Mouse (Mus musculus) spleen, postnatal 36 days (tissue): Measurements from ENCODE around the gene Gm10799.
A peak's percentile ranks its signal among the peaks of the same experiment; 100 is the strongest.
"Not testable (repeated sequence)": the region's sequence is repeated elsewhere in the genome, so short reads cannot be mapped to it uniquely, and the experiment has no call there.

Source experiments
- DNase-seq, 2 experiments: peaks; one replicate each; pipeline ENCODE4 v3.0.0; 2022; ENCODE audit warnings: low spot score in 2 of 2, mixed read lengths in 1 of 2

Gm10799 gene

DNA sequence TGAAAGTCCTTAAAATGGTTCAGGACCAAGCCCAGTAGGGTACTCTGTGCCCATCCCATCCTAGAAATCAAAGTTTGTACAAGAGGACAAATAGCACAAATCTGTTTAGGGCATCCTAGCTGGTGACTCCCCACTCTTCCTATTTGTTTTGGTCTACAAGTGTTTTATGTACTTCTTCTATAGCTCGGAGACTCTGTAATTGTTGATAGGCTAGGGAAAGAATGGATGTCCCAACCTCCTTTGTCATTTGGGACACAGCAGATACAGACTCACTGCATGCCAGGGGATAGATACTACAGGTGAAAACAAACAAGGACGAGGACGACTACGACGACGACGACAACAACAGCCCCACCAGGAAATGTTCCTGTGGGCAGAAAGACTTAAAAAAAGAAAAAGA, at the start of gene Gm10799:
Gm10799 (minus strand) TSS at position 101 of the 400 bp plus-strand sequence.
- not testable (repeated sequence) for DNase-seq

DNA sequence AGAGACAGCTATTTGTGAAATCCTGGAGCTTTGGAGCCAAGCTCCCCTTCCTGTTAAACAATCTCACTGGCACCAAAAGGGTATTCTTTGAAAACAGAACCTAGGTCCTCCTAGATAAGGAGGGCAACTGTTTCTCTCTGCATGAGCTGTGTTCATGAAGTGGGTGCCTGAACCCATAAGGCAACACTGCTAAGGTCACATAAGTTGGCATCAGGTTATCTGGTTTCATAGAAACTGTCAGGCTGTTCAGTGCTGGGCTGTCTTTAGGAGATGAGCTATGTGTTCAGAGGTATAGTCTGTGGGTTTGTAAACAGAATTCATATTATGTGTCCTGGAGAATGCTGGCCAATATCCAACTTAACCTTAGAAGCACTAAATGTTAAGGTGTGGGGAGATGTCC, 48.8 kb upstream of the Gm10799 start:
- DNase-seq, result not testable (repeated sequence)

DNA sequence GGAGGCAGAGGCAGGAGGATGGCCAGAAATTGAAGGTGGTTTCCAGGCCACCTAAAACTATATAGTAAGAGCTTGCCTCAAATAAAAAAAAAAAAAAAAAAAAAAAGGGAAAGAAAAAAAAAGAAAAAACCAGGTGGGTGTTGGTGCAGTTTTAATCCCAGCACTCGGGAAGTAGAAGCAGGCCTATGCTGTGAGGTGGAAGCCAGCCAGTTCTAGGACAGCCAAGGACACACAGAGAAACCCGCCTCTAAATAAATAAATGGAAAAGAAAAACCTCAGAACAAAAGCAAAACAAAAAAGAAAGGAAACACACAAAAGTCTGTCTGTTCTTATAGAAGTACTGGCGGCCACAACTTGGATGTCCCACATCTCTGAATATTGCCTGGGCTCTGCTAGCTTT, 46.5 kb upstream of the Gm10799 start:
- no peak for DNase-seq

DNA sequence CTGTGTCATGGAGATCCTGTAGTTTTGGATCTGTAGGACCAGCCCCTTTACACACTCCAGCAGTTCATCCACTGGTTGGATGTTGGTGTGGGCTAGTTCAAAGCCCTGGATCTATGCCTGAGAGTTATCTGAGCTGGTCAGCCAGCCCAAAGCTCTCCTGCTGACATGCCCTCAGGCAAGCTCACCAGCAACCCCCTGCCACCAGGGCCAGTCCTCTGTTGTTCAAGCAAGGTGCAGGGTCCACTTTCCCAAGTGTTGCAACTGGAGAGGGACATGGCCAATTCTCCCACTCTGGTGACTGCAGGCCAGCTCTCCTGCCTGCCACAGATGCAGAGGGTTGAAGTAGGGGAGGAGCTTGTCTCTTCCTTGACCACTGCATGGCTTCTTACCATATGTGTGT, 45.2 kb upstream of the Gm10799 start:
- not testable (repeated sequence) for DNase-seq

DNA sequence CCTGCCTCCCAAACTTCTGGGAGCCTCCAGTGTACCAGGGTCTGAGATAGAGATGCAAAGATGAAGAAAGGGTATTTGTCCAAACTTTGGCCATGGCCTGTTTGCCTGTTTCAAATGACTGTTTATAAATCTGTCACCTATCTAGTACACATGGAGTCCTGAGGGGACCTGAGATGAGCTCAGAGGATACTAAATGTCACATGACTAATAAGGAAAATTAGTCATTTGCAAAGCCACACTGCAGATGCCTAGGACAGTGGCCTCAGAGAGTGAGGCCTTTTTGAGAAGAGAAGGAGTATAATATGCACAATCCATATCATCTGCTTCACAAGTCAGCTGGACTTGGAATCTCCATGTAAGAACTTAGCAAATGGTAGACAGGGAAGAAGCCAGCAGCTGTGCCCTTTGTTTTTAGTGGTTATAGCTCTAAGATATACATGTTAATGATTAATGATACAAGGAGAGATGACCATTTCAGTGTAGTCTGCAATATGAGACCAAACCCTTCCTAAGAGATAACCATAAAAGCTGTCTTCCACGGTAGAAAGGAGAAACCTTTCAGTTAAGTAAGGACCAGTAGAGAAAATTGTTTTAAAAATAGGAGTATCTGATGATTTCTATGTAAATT, 42.9 kb upstream of the Gm10799 start:
- DNase-seq, result not testable (repeated sequence)

DNA sequence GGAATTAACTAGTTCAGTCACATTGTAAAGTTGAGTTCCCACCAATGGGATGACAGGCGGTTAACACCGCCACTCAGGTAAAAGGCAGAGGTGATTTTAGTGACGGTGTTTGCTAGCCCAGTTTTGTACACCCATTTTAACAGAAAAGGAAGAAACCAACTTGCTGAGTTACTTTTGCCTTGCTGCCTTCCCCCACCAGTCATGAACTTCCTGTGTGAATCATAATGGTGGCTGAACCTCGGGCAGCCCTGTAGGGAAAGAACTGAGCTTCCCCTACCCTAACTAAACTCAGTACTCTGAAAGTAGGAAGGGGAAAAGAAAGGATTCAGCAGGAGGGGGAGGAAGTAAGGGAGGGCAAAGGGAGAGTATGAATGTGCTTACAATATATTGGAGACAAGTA, 41.7 kb upstream of the Gm10799 start:
- DNase-seq, result no peak

DNA sequence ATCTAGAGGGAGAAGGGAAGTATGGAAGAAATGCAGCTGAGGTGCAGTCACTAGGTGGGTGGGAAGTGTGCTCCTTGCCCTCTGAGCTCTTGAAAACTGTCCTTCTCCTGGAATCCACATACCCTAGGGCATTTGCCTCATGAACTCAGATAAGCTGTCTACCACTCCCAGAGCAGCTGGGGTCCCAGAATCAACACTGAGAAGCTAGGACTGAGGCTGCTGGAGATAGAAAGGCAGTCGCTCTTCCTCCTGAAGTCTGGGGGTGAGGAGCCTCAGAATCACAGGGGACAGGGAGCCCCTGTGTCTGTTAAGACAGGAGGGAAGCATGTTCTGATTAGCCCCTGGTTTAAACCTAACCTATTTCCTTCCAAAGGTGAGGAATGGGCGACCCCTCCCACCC, 41.2 kb upstream of the Gm10799 start:
- no peak for DNase-seq

DNA sequence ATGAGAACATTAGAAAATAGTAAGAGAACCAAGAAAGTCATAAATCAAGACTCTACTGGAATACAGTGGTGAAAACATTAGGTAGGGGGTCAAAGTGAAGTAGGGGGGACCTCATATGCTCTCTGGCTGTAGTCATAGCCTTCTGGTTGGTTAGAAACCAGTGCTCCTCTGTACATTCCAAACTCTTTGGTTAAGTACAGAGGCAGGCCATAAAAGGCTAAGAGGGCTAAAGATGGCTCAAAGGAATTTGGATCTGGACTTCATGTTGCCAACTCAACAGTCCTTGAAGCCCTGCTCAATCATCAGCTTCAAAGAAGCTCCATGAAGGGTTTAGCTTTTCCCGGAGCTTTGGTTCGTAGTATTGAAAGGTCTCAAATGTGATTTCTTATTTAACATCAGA, 40.7 kb upstream of the Gm10799 start:
- not testable (repeated sequence) for DNase-seq

DNA sequence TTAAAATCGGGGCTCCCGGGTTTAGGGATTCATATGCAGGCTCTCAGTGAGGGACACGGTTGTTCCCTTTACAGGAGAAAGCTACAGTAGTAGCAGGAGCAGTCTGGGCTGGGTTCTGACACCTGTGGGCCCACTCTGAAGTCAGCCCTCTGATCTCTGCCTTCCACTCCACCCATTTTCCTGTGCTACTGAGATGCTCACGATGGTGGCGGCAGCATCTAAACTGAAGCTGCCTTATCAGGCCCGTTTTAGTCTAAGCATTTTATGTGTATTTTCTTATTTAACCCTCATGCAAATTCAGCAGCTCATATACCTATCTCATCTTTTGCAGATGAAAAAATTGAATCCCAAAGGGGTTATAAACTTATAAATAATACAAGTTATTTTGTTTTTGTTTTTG, 36.5 kb upstream of the Gm10799 start:
- no peak for DNase-seq

DNA sequence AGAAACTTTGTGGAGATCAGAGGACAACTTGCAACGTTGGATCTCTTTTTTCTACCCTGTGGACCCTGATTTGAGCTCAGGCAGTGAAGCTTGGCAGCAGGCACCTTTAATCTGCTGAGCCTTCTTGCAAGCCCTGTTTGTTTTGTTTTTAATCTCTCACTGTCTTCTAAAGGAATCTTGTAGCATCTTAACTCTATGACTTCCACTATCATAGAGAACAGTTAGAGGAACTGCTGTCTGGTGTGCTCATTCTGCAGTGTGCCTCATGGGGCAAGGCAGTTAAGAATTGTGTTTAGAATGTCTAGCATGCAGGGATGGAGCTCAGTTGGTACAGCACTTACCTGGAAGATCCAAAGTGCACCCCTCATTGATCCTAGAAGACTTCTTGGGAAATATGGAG, 31.6 kb upstream of the Gm10799 start:
- no peak for DNase-seq

DNA sequence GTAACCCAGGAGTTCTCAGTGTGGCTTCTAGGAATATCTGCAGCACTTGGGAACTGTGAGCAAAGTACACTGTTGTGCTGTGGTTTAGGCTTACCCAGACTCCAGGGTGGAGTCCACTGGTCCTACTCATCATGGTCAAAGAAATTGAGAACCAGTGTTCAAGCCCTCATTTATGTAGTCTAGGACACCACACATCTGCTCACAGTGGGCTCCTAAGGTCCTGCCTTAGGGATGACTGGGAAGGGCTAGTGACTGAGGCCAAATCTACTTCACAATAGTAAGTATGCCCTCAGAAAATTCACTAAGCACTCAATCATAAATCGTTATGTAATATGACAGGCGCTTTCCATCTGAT, 30.9 kb upstream of the Gm10799 start:
- no peak for DNase-seq

DNA sequence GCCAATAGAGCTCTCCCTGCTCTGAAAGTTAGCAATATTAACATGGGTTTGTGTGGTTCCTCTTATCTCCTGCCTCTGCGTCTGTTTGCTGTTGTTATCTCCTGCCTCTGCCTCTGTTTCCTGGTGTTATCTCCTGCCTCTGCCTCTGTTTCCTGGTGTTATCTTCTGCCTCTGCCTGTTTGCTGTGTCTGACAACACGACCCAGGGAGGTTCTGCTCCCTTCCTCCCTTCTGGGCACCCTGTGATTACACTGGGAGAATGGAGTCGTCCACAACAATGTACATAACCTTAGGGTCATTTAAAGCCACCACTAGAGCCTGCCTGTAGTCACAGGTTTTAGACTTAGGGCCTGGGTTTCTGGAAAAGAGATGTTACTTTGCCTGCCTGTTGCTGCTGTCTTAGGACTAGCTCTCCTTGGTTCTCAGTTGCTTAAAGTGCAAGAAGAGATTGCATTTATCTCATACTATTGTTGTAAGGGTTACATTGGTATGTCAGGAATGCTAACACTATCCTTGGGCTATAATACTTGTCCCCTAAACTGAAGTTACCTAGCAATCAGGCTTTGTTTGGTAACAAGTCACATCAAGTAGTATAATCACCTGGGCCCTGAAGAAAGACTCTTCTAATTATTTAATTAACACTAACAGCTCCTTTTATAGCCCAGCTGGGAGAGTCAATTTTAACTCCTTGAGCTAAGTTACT, 30.3 kb upstream of the Gm10799 start:
- peak; percentile 23 to 33 for DNase-seq

DNA sequence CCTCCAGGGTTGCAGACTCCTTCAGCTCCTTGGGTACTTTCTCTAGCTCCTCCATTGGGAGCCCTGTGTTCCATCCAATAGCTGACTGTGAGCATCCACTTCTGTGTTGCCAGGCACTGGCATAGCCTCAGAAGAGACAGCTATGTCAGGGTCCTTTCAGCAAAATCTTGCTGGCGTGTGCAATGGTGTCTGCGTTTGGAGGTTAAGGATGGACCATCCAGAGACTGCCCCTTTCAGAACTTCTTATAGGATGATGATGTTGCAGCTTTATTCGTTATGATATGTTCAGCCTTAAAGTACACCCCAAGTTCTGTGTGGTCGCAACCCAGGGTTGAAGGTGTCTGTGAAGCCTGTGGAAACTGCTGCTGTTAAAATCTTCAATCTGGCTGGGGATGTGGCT, 29.0 kb upstream of the Gm10799 start:
- DNase-seq, result not testable (repeated sequence)

DNA sequence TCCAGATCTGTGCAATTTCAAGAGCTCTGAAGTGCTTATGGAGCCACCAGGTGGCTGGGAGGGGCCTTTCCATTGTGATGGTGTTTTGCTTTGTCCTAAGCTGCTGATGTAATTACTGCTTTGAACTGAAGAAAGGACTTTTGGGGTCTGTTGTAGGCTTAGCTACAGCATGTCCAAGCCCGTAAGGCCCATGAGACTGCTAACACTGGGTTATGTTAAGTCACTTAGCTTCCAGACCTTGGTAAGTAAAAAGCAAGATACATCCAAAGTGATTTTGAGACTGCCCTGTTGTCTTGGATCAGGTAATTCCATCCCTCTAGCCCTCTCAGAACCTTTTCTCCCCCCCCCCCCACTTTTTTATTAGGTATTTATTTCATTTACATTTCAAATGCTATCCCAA, 28.4 kb upstream of the Gm10799 start:
- not testable (repeated sequence) for DNase-seq

DNA sequence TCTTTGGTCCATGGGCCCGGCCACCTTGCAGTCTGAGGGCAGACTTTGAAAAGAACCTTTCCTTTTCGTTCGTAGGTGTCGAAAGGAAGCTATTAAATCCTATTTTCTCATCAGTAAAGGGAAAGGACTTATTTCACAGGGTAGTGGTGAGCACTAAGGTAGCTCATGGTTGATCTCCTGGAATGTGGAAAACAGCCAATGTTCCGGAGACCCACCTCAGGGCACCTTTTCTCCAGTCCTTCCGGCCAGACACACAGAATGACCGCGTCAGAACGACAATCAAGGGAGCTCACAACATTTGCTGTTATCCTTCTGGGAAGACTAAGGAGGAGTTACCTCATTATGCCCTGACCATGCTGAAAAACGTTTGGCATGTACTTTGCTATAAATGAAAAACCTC, 27.9 kb upstream of the Gm10799 start:
- no peak for DNase-seq

DNA sequence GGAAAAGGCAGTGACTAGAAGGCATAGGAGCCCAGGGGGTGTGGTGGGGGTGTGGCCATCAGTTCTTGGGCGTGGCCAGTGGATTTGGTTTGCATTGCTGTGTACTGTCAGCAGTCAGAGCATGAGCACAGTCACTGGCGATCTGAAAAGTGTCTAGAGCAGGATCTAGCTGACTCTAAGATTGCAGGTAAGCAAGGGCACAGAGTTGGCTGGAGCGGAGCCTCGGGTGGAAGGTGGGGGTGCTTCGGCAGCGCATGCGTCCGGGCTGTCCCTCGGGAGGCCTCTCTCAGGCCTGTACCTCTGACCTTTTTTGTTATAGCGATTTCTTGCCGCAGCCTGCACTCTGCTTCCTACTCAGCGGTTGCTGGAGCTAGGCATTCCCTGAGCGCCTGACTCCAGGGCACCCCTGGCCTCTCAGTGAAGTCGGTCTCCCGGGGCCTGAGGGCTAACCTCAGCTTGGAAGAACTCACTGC, 27.4 kb upstream of the Gm10799 start, which contains the start of gene Cd59a:
Cd59a (plus strand) TSS at position 61 of the 473 bp plus-strand sequence.
- peak; percentile 67 to 79 for DNase-seq

DNA sequence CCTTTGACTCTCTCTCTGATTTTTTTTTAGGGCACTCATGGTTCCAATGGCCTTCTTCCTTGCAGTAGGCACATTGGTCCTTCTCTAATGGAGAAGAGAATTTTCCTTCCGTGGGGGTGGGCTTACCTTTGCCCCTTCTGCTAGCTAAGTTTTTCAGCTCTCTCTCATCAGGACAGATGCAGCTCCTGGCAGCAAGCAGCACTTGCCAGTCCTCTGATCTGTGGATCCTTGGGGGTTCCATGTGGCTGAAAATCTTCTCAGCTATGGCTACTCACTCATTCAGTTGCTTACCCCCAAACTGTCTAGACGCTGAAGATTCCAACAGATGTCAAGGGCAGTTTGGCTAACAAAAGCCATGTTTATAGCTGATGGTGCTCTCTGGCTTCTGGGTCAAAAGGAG, 25.0 kb upstream of the Gm10799 start:
- DNase-seq, result no peak

DNA sequence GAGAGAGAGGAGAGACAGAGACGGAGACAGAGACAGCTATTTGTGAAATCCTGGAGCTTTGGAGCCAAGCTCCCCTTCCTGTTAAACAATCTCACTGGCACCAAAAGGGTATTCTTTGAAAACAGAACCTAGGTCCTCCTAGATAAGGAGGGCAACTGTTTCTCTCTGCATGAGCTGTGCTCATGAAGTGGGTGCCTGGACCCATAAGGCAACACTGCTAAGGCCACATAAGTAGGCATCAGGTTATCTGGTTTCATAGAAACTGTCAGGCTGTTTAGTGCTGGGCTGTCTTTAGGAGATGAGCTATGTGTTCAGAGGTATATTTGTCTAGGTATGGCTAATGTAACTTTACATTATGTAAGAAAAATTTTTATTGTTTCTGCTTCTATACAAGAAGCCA, 19.2 kb upstream of the Gm10799 start:
- DNase-seq, result not testable (repeated sequence)

DNA sequence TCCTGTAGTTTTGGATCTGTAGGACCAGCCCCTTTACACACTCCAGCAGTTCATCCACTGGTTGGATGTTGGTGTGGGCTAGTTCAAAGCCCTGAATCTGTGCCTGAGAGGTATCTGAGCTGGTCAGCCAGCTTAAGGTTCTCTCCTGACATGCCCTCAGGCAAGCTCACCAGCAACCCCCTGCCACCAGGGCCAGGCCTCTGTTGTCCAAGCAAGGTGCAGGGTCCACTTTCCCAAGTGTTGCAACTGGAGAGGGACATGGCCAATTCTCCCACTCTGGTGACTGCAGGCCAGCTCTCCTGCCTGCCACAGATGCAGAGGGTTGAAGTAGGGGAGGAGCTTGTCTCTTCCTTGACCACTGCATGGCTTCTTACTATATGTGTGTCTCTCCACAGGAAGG, 15.7 kb upstream of the Gm10799 start:
- not testable (repeated sequence) for DNase-seq

DNA sequence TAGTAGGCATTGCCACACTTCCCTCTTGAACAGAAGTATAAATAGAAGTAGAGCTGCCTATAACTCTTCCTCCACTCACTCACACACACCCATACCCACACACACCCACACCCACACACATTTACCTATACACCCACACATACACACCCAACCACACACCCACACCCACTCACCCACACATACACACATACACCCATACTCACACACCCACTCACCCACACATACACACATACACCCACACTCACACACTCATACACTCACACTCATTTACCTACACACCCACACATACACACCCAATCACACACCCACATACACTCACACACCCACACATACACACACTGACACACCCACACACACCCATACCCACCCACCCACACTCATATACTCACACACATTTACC, 14.1 kb upstream of the Gm10799 start:
- DNase-seq, result no peak

DNA sequence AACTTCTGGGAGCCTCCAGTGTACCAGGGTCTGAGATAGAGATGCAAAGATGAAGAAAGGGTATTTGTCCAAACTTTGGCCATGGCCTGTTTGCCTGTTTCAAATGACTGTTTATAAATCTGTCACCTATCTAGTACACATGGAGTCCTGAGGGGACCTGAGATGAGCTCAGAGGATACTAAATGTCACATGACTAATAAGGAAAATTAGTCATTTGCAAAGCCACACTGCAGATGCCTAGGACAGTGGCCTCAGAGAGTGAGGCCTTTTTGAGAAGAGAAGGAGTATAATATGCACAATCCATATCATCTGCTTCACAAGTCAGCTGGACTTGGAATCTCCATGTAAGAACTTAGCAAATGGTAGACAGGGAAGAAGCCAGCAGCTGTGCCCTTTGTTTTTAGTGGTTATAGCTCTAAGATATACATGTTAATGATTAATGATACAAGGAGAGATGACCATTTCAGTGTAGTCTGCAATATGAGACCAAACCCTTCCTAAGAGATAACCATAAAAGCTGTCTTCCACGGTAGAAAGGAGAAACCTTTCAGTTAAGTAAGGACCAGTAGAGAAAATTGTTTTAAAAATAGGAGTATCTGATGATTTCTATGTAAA, 13.2 kb upstream of the Gm10799 start:
- not testable (repeated sequence) for DNase-seq

DNA sequence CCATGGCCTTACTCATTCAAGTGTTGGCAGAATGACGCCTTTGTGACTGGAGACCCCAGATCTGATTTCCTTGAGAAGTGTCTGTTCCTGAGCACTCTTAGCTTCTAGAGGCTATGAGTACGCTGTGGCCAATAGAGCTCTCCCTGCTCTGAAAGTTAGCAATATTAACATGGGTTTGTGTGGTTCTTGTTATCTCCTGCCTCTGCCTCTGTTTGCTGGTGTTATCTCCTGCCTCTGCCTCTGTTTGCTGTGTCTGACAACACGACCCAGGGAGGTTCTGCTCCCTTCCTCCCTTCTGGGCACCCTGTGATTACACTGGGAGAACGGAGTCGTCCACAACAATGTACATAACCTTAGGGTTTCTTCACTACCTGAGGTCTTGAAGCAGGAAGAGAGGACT, 9.9 kb upstream of the Gm10799 start:
- DNase-seq, result peak in 1 of 2 experiments; percentile 21

DNA sequence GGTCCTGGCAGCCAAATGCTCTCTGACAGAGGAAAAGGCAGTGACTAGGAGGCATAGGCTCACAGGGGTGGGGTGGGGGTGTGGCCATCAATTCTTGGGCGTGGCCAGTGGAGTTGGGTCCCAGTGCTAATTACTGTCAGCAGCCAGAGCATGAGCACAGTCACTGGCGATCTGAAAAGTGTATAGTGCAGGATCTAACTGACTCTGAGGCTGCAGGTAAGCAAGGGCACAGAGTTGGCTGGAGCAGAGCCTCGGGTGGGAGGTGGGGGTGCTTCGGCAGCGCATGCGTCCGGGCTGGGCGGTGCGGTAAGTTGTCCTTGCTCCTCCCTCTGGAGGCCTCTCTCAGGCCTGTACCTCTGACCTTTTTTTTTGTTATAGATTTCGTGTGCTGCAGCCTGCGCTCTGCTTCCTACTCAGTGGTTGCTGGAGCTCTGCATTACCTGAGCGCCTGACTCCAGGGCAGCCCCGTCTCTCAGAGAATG, 1.4 kb upstream of the Gm10799 start, which contains the start of gene Cd59b:
Cd59b (plus strand) TSS at position 146 of the 482 bp plus-strand sequence.
- peak; percentile 64 to 74 for DNase-seq
